Mouse (Mus musculus): Measurements from ENCODE around the gene H2-Q10.

The H2-Q10 gene

DNA sequence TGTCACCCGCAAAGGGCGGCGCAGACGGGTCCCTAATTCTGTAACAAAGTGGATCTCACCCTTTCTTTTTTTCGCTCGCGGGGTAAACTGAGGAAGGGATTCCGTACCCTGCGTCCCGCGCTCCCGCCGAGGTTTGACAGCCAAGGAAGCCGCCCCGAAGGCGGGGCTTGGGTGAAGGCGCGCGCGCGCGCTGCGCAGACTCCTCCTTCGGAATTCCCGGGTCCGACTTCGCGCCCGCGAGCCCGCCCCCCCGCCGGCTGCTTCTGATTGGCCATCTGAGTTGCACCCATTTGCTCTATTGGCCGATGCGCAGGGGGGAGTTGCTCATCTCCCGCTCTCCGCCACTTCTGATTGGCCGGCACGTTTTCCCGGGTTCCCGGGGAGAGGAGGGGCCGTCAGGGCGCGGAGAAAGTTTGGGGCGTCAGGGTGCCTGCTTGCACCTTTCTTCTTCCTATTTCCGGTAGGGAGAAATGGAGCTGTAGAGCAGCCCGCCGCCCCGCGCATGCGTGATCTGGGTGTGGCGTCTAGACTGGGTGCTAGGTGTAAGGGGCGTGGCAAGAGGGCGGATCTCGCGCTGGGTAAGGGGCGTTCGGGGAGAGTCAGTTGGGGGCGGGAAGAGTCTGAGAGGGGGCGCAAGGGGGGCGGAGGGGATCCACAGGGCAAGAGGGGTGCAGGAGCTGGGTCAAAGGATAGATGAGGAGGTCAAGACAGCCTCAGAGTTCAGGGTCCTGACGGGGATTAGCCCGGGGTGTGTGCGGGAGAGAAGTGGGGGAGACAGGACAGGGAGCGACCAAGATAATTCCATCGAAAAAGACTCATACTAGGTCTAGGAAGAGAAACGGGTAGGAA is 47.0 kb downstream of the H2-Q10 start, which contains the start of the genes Tcf19 and Cchcr1:
TSS of gene Tcf19 (minus strand) at position 173 of the 849 bp plus-strand sequence.
TSS of gene Cchcr1 (plus strand) at position 449 of the 849 bp plus-strand sequence.
- peak; percentile 97 to 98 for DNase-seq

DNA sequence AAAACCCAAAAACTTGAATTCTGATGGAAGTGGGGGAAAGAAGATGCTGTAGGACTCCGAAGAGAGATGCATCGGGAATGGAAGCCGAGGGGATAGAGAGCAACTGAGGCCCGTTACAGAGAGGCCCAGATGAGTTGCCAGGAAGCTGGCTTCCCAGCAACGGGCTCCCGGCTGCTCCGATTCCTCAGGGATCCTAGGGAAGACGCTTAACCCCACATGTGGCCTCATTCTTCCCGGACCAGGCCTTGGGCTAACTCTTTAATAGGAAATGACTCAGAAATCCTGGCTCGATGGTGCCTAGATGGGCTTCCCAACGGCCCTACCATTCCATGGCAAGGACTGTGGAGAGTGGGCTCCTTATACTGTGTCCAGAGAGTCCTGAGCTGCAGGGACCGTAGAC is 47.6 kb downstream of the H2-Q10 start:
- DNase-seq, result peak in 1 of 2 experiments; percentile 20

Measured in lung, postnatal 4 days (tissue).